Mouse (Mus musculus): ENCODE results near the gene Srsf4. TPM values are rescaled to one million over a fixed set of nuclear protein-coding genes. Genes with fewer than 3 reads are reported as not detected.

Srsf4 gene
- total and polyA plus RNA-seq, 3 experiments, result 53.1 to 153 (median 60.3) TPM

DNA sequence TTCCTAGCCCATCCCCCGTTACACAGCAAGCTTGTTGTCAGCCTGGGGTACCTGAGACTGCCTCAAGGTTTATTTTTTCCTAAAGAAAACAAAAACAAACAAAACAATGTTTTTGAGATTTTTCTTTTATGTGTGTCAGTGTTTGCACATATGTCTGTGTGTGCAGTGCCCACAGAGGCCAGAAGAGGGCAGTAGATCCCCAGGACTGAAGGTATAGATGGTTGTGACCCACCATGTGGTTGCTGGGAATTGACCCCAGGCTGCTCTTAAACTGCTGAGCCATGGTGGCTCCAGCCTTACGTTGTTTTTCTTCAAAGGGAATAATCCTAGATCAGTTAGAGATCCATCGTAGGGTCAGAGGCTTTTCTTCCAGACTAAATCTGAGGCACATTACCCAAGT is 34.5 kb downstream of the Srsf4 start:
- H3K4me3 ChIP-seq (ENCODE audit: low read depth, low read length), result no peak overlapping the region
- ATAC-seq (ENCODE audit: extremely low read depth, insufficient number of reproducible peaks, low FRiP score, poor library complexity, severe bottlenecking), result no peak

DNA sequence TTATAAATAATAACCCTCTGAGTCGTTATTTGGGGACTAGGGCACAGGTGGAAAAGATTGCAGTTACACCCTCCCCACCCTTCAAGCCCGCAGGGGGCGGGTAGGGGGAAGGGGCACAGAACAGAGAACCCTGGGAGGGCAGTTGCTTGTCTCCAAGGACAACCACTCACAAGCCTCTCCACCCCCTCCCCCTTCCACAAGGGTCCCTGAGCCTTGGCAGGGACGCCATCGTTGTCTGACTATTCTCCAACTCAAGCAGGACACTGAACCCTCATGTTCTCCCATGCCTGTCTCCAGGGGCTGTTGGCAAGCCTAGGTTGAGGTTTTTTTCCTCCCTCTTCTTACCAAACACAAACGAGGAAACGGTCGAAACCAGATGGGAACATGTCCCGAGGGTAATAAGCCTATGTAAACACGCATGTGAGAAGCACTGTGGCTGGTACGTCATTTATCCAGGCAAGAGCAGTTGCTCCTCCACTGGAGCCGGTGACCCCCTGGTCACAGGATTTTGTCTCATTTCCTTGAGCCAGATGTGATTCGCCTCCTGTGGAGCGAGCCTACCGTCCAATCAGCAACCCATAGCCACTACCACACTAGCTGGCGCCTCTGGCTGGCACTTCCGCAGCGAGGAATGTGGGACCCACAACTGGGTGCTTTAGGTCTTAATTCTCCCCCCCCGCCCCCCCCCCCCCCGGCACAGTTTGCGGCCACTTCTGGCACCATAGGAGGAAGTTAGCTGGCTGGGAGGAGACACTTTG is 37.0 kb downstream of the Srsf4 start:
- H3K4me3 ChIP-seq (ENCODE audit: low read depth, low read length), result no peak overlapping the region
- H3K27me3 ChIP-seq (ENCODE audit: insufficient read depth, low read length), result peaks cover 20% of the 10 kb centered on the region
- H3K9me3 ChIP-seq (replicated peaks), result no peaks in the 10 kb centered on the region
- H3K36me3 ChIP-seq (replicated peaks), result peaks cover 13% of the 10 kb centered on the region
- DNase-seq (ENCODE audit: low spot score) (no peak), ATAC-seq (ENCODE audit: extremely low read depth, insufficient number of reproducible peaks, low FRiP score, poor library complexity, severe bottlenecking) (no peak)
- H3K4me1 ChIP-seq (ENCODE audit: insufficient read depth, low read depth, low read length), result no peaks in the 10 kb centered on the region
- TF ChIP-seq CTCF (IDR thresholded peaks at IDR 0.05; ENCODE audit: low read depth, low read length) (no peak), GATA2 (IDR thresholded peaks at IDR 0.05; ENCODE audit: borderline replicate concordance, low read depth, low read length) (no peak), TAL1 (conservative IDR thresholded peaks at IDR 0.05; ENCODE audit: low read depth, low read length) (no peak), POLR2AphosphoS5 (IDR thresholded peaks at IDR 0.05; ENCODE audit: insufficient replicate concordance, low read depth, low read length) (no peak)

More for the DNA sequence above, 34.5 kb downstream of the Srsf4 start:
- no peak for TF ChIP-seq TAL1 (conservative IDR thresholded peaks at IDR 0.05; ENCODE audit: low read depth, low read length)
- no peak for TF ChIP-seq GATA1 (IDR thresholded peaks at IDR 0.05; ENCODE audit: borderline replicate concordance, low read length)
- TF ChIP-seq POLR2AphosphoS5 (IDR thresholded peaks at IDR 0.05; ENCODE audit: insufficient replicate concordance, low read depth, low read length), result no peak
- peak; percentile 43; the same call in 1 of the 2 replicates for TF ChIP-seq CTCF (IDR thresholded peaks at IDR 0.05; ENCODE audit: low read depth, low read length)
- peaks cover 32% of the 10 kb centered on the region for H3K36me3 ChIP-seq (replicated peaks)
- 0 out of 2 replicates have a peak, but pooled peaks cover 5% of the 10 kb centered on the region for H3K27me3 ChIP-seq (ENCODE audit: insufficient read depth, low read length)
- no peaks in the 10 kb centered on the region for H3K9me3 ChIP-seq (replicated peaks)
- DNase-seq (ENCODE audit: low spot score), result no peak
- peaks cover 2% of the 10 kb centered on the region; the same call in 1 of the 2 replicates for H3K4me1 ChIP-seq (ENCODE audit: insufficient read depth, low read depth, low read length)

GRCm38 (mm10) chr4:131911521-131911920 is 38.1 kb downstream of the Srsf4 start:
- ATAC-seq (ENCODE audit: extremely low read depth, insufficient number of reproducible peaks, low FRiP score, poor library complexity, severe bottlenecking) (no peak), DNase-seq (ENCODE audit: low spot score) (no peak)
- Histone ChIP-seq H3K4me3 (ENCODE audit: low read depth, low read length) (no peak overlapping the region), H3K9me3 (replicated peaks) (no peaks in the 10 kb centered on the region), H3K27me3 (ENCODE audit: insufficient read depth, low read length) (peaks cover 26% of the 10 kb centered on the region), H3K4me1 (ENCODE audit: insufficient read depth, low read depth, low read length) (peaks cover 5% of the 10 kb centered on the region; the same call in 1 of the 2 replicates), H3K36me3 (replicated peaks) (peaks cover 4% of the 10 kb centered on the region)
- TF ChIP-seq GATA1 (IDR thresholded peaks at IDR 0.05; ENCODE audit: borderline replicate concordance, low read length) (no peak), CTCF (IDR thresholded peaks at IDR 0.05; ENCODE audit: low read depth, low read length) (no peak)

GRCm38 (mm10) chr4:131913526-131913925 is 40.1 kb downstream of the Srsf4 start:
- no peak for TF ChIP-seq POLR2AphosphoS5 (IDR thresholded peaks at IDR 0.05; ENCODE audit: insufficient replicate concordance, low read depth, low read length)
- TF ChIP-seq TAL1 (conservative IDR thresholded peaks at IDR 0.05; ENCODE audit: low read depth, low read length), result no peak
- no peak for TF ChIP-seq GATA2 (IDR thresholded peaks at IDR 0.05; ENCODE audit: borderline replicate concordance, low read depth, low read length)
- TF ChIP-seq CTCF (IDR thresholded peaks at IDR 0.05; ENCODE audit: low read depth, low read length), result no peak
- TF ChIP-seq GATA1 (IDR thresholded peaks at IDR 0.05; ENCODE audit: borderline replicate concordance, low read length), result no peak
- Histone ChIP-seq H3K27me3 (ENCODE audit: insufficient read depth, low read length) (peaks cover 26% of the 10 kb centered on the region), H3K4me3 (ENCODE audit: low read depth, low read length) (no peak overlapping the region), H3K9me3 (replicated peaks) (no peaks in the 10 kb centered on the region), H3K4me1 (ENCODE audit: insufficient read depth, low read depth, low read length) (peaks cover 14% of the 10 kb centered on the region), H3K36me3 (replicated peaks) (peaks cover under 1% of the 10 kb centered on the region)
- ATAC-seq (ENCODE audit: extremely low read depth, insufficient number of reproducible peaks, low FRiP score, poor library complexity, severe bottlenecking), result no peak
- DNase-seq (ENCODE audit: low spot score), result no peak

DNA sequence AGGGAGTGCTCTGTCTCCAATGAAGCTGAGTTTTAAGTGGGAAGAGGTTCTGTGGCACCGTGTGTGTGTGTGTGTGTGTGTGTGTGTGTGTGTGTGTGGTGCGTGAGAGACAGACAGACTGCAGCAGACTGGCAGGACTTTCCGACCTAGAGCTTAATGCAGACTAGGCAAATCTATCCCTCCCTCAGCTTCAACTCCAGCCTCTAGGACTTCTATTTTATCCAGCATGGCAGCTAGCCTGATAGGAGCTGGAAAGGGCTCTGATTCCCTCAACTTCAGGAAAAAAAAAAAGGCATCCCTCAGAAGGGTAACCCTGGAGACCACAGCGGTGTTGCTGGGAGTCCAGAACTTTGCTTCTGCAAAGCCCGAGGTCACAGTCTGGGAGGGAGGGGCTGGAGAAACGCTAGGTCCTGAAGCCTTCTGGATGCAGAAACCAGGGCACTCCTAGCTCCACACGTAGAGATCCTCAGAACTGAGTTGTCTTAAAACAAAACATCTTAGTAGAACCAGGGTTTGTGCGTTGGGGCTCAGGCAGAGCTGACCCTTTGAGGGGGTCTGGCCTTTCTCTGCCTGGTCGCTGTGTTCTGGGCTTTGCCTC is 40.7 kb downstream of the Srsf4 start:
- Histone ChIP-seq H3K4me1 (ENCODE audit: insufficient read depth, low read depth, low read length) (peaks cover 20% of the 10 kb centered on the region), H3K27me3 (ENCODE audit: insufficient read depth, low read length) (peaks cover 26% of the 10 kb centered on the region), H3K36me3 (replicated peaks) (peaks cover 3% of the 10 kb centered on the region), H3K4me3 (ENCODE audit: low read depth, low read length) (no peak overlapping the region), H3K9me3 (replicated peaks) (no peaks in the 10 kb centered on the region)
- TF ChIP-seq CTCF (IDR thresholded peaks at IDR 0.05; ENCODE audit: low read depth, low read length) (no peak), TAL1 (conservative IDR thresholded peaks at IDR 0.05; ENCODE audit: low read depth, low read length) (no peak), GATA2 (IDR thresholded peaks at IDR 0.05; ENCODE audit: borderline replicate concordance, low read depth, low read length) (no peak), POLR2AphosphoS5 (IDR thresholded peaks at IDR 0.05; ENCODE audit: insufficient replicate concordance, low read depth, low read length) (no peak), GATA1 (IDR thresholded peaks at IDR 0.05; ENCODE audit: borderline replicate concordance, low read length) (no peak)
- no peak for ATAC-seq (ENCODE audit: extremely low read depth, insufficient number of reproducible peaks, low FRiP score, poor library complexity, severe bottlenecking)
- no peak for DNase-seq (ENCODE audit: low spot score)

GRCm38 (mm10) chr4:131914891-131915469 is 41.6 kb downstream of the Srsf4 start:
- Histone ChIP-seq H3K4me1 (ENCODE audit: insufficient read depth, low read depth, low read length) (peaks cover 28% of the 10 kb centered on the region), H3K9me3 (replicated peaks) (peaks cover 5% of the 10 kb centered on the region), H3K4me3 (ENCODE audit: low read depth, low read length) (no peak overlapping the region), H3K27me3 (ENCODE audit: insufficient read depth, low read length) (peaks cover 26% of the 10 kb centered on the region), H3K36me3 (replicated peaks) (peaks cover 12% of the 10 kb centered on the region)
- no peak for TF ChIP-seq POLR2AphosphoS5 (IDR thresholded peaks at IDR 0.05; ENCODE audit: insufficient replicate concordance, low read depth, low read length)
- TF ChIP-seq CTCF (IDR thresholded peaks at IDR 0.05; ENCODE audit: low read depth, low read length), result no peak
- TF ChIP-seq TAL1 (conservative IDR thresholded peaks at IDR 0.05; ENCODE audit: low read depth, low read length), result no peak
- TF ChIP-seq GATA1 (IDR thresholded peaks at IDR 0.05; ENCODE audit: borderline replicate concordance, low read length), result no peak
- TF ChIP-seq GATA2 (IDR thresholded peaks at IDR 0.05; ENCODE audit: borderline replicate concordance, low read depth, low read length), result no peak
- DNase-seq (ENCODE audit: low spot score), result no peak
- ATAC-seq (ENCODE audit: extremely low read depth, insufficient number of reproducible peaks, low FRiP score, poor library complexity, severe bottlenecking), result no peak

Data from G1E (cell line).